Comparison of ENCODE assay signal across 8 mouse cellular contexts in genomic region chr9:105857773-105858172, GRCm38 (mm10). TPM values are rescaled to one million over a fixed set of nuclear protein-coding genes. Genes with fewer than 3 reads are reported as not detected.
DNase-seq lines count a peak whose midpoint lies in the region; ATAC-seq and TF ChIP-seq lines count a peak whose summit lies in the region.

No protein-coding gene starts in this region.

- H3K36me3 ChIP-seq in kidney, embryonic 16.5 days (ENCODE audit: insufficient read depth, low read length) = no peaks in the 10 kb centered on the region
- H3K36me3 ChIP-seq in kidney, adult 2 months (ENCODE audit: control insufficient read depth, insufficient read depth, low read length) = no peaks in the 10 kb centered on the region

- TF ChIP-seq CTCF in kidney, adult 2 months (conservative IDR thresholded peaks at IDR 0.05; ENCODE audit: insufficient read depth, insufficient read length, low read depth, low read length) = peak; percentile 91

- 10% methylated on average over 6 of the region's 6 CpGs for WGBS in kidney, embryonic 16.5 days
- 12% methylated on average over 6 of the region's 6 CpGs for WGBS in kidney, adult 2 months

- intact Hi-C loops in left cerebral cortex, postnatal 4 days (cut with DNase I) = loop anchor here (10.0 kb wide), 2 partner anchors 163 to 363 kb away; no protein-coding TSS in a partner anchor

- no peak for ATAC-seq in kidney, embryonic 16.5 days (ENCODE audit: low FRiP score, low TSS enrichment)

- no peak overlapping the region for H3K9ac ChIP-seq in kidney, embryonic 16.5 days (replicated peaks; ENCODE audit: low read length)

- no peak overlapping the region for H3K4me2 ChIP-seq in kidney, embryonic 16.5 days (replicated peaks; ENCODE audit: low read depth, low read length)

- H3K27ac ChIP-seq in kidney, embryonic 16.5 days (ENCODE audit: low read length) = no peak overlapping the region
- no peak overlapping the region for H3K27ac ChIP-seq in kidney, adult 2 months (ENCODE audit: insufficient read depth, low read depth, low read length)

- H3K9me3 ChIP-seq in kidney, embryonic 16.5 days (ENCODE audit: low read length) = no peaks in the 10 kb centered on the region

- H3K27me3 ChIP-seq in kidney, embryonic 16.5 days (ENCODE audit: insufficient read depth, low read length) = no peaks in the 10 kb centered on the region
- H3K27me3 ChIP-seq in kidney, adult 2 months (replicated peaks; ENCODE audit: control insufficient read depth, insufficient read depth, low read length) = no peaks in the 10 kb centered on the region

- no peaks in the 10 kb centered on the region for H3K4me1 ChIP-seq in kidney, embryonic 16.5 days (ENCODE audit: insufficient read depth, low read length)
- no peaks in the 10 kb centered on the region for H3K4me1 ChIP-seq in kidney, adult 2 months (ENCODE audit: control insufficient read depth, insufficient read depth, low read length)

- H3K4me3 ChIP-seq in kidney, embryonic 16.5 days (ENCODE audit: low read length) = no peak overlapping the region
- H3K4me3 ChIP-seq in kidney, adult 2 months (ENCODE audit: insufficient read depth, low read depth, low read length) = no peak overlapping the region

- TF ChIP-seq POLR2A in kidney, adult 2 months (IDR thresholded peaks at IDR 0.05; ENCODE audit: low read depth, low read length) = no peak

- DNase-seq in kidney, adult 11 months = peak; percentile 15
- peak; percentile 9 for DNase-seq in cerebellum, adult 11-12 months
- DNase-seq in frontal cortex, adult 2 months (ENCODE audit: extremely low spot score in 1 of 2, low spot score in 1 of 2) = peak; percentile 62 to 89
- DNase-seq in kidney, adult 2 months = peak; percentile 59
- peak; percentile 74 for DNase-seq in left cerebral cortex, postnatal 4 days
- peak; percentile 34 for DNase-seq in naive thymus-derived CD4-positive, alpha-beta T cell, adult 2 months (ENCODE audit: low read depth)
- DNase-seq in testis, postnatal 14 days (ENCODE audit: low spot score) = peak; percentile 29

RNA-seq across cellular contexts. Expression of gene Col6a6, which starts 29.8 kb away (rescaled TPM):
- polyA plus RNA-seq in kidney, embryonic 16.5 days (2015; fragmentation: Nextera tagmentation; extraction: Ambion mirVana) = 0.92 and 1.1 TPM in 2 replicates
- 0.21 and 0.22 TPM in 2 replicates for polyA plus RNA-seq in frontal cortex, adult 2 months (2012; rRNA removed)
- 0.19 and 0.28 TPM in 2 replicates for polyA plus RNA-seq in kidney, adult 2 months (2012; rRNA removed)
- total RNA-seq in left cerebral cortex, postnatal 4 days (2021) = under 1 TPM; 0.22 to 0.42 TPM

Comparison
In these comparisons a context has a peak if more than half of its experiments do, and no peak if none do; other contexts are left out.
1. DNase-seq: peak in every context shown above with its lines; median percentile 76 in frontal cortex, adult 2 months; 74 in left cerebral cortex, postnatal 4 days; 59 in kidney, adult 2 months; 34 in naive thymus-derived CD4-positive, alpha-beta T cell, adult 2 months; 29 in testis, postnatal 14 days; 15 in kidney, adult 11 months; 9 in cerebellum, adult 11-12 months.